Mouse (Mus musculus): Measurements from ENCODE around the gene Fam102b. TPM values are rescaled to one million over a fixed set of nuclear protein-coding genes. Genes with fewer than 3 reads are reported as not detected.

Gene Fam102b
- 10 to 100 TPM; 32.5 to 34.8 TPM for total RNA-seq (2021)
- long read RNA-seq, experiment 1, full-length matches to known transcripts, result 9 of 12 reads
- long read RNA-seq, experiment 1, partial matches to known transcripts, result 0 of 12 reads
- long read RNA-seq, experiment 1, other reads (novel, unspliced or antisense), result 3 of 12 reads
- long read RNA-seq, experiment 2, full-length matches to known transcripts, result 5 of 10 reads
- long read RNA-seq, experiment 2, partial matches to known transcripts, result 1 of 10 reads
- long read RNA-seq, experiment 2, other reads (novel, unspliced or antisense), result 4 of 10 reads

DNA sequence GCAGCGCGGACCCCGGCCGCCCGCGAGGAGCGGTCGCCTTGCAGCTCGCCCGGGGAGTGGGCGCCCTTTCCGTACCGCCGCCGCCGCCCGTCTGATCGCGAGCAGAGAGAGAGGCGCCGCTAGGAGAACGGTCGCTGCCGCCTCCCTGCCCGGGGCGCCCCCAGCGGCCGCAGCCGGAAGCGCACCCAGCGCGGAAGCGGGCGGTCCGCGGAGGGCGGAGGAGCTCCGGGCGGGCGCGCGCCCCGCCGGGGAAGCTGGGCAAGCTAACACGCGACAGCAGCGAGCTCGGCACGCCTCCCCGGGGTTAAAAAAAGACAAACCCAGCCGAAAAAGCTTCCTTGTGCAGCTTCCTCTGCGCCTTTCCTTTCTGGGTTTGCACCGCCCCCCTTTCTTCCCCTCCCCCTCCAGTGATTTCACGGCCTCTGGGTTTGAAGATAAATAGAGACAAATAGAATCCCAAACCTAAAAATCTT lies at the start of gene Fam102b:
Fam102b (minus strand) TSS at position 93 of the 473 bp plus-strand sequence.
- DNase-seq (ENCODE audit: low spot score in 2 of 2), result peak; percentile 80 to 88

DNA sequence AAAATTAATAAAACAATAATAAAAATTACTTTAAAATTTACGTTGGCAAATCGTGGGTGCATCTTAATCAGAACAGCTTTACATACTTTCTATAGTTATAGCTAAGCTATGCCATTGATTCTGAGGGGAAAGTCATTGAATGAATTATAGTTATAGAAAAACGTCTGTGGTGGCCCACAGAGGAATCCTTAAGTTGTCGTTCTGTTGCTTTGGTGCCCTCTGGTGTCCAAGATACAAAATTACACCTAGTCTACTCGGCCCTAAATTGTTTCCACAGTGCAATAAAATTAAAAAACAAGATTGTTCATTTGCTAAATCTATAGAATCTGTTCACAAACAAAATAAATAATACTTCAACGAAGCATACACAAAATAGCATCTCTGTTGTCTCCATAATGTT lies 35.6 kb upstream of the Fam102b start:
- peak; percentile 45 to 46 for DNase-seq (ENCODE audit: low spot score in 2 of 2)

DNA sequence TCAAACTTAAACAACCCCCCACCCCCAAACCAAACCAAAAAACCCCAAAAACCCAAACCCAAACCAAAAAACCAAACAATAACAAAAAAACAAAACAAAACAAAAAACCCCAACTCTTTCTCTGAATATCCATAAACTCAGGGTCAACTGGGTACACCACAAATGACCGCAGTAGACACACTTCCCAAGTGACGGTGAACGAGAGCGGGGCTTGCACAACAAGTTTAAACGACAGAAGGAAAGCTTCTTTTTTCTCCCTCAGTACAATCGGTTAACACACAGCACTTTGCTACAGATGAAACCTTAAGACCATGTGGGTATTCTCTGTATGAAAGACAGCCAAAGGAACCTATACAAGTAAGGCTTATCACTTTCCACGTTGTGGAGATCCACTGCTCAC lies 35.0 kb upstream of the Fam102b start:
- DNase-seq (ENCODE audit: low spot score in 2 of 2), result no peak

DNA sequence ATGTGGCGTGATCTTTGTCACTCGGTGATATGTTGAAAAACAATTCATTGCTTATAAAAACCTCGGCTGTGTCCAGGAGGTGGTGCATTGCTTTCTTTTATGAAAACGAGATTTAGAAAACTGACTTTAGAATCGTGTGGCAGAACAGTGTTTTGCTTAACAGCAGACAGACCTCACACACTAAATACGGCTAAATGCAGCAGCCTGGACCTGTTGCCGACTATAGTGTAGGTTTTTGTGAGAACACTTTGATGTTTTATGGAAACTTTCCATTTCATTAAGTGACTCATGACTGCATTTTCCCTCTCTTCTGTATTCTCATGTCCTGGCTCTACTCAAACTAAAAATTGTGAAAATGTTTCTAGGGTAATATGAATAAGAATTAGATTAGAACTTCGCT lies 32.5 kb upstream of the Fam102b start:
- DNase-seq (ENCODE audit: low spot score in 2 of 2), result peak in 1 of 2 experiments; percentile 6

DNA sequence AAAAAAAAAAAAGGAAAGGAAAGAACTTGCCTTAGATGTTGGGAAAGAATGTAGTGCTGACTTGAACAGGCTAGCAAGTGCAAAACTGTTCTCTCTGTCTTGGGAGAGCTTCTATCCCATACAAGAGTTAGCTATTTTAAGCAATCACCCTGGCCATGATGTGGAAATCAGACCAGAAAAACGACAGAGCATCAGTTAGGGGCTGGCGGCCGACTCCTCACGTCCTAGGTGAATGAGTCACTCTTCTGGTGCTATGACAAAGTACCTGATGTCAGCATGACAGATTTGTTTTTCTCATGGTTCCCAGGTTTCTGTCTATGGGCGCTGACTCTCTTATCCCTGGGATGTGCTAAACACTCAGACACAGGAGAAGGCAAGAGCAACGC lies 24.5 kb upstream of the Fam102b start:
- DNase-seq (ENCODE audit: low spot score in 2 of 2), result no peak

- DNase-seq (ENCODE audit: low spot score in 2 of 2), result no peak
These were observed 23.9 kb upstream of the Fam102b start for GRCm38 (mm10) chr3:109051056-109051945.

- no peak for DNase-seq (ENCODE audit: low spot score in 2 of 2)
These were observed 20.4 kb upstream of the Fam102b start for GRCm38 (mm10) chr3:109047707-109048283.

- no peak for DNase-seq (ENCODE audit: low spot score in 2 of 2)
These were observed 19.0 kb upstream of the Fam102b start for GRCm38 (mm10) chr3:109046428-109046827.

- no peak for DNase-seq (ENCODE audit: low spot score in 2 of 2)
These were observed 16.0 kb upstream of the Fam102b start for GRCm38 (mm10) chr3:109043395-109043794.

GRCm38 (mm10) chr3:109040908-109041307 lies 13.5 kb upstream of the Fam102b start:
- no peak for DNase-seq (ENCODE audit: low spot score in 2 of 2)

DNA sequence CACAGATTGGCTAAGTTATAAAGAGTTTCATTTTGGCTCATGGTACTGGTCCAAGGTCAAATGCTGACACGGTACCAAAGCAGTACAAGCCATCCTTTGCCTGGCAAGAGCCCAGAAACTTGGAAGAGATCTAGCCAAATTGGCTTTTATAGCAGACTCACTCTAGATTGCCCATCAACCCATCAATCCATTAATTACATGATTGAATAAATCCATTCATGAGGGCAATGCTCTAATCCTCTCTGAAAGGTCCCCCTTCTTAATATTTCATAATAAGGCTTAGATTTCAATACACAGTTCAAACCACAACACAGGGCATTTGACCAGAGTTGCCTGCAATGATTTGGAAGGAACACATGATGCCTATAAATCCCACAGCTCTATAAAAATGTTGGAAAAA lies 7.0 kb upstream of the Fam102b start:
- DNase-seq (ENCODE audit: low spot score in 2 of 2), result no peak

- DNase-seq (ENCODE audit: low spot score in 2 of 2), result no peak
These were observed 4.9 kb upstream of the Fam102b start for GRCm38 (mm10) chr3:109032306-109032705.

DNA sequence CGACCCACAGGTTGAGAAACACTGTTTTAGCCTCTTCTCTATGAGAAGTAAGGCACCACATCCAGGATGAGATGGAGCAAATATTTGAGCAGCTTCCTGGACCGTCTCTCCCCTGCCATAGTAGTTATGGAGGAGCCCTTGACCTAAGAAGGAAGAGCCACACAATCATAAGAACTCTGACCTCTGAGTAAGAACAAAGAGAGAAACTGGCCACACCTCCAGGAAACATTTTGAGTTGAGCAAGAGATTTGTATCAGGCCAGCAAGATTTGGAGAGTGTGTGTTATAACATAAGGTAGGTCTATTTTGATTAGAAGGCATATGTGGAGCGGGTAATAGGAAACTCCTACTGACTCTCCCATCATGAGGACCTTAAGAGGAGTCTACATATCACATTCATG lies 4.2 kb upstream of the Fam102b start:
- DNase-seq (ENCODE audit: low spot score in 2 of 2), result no peak

DNA sequence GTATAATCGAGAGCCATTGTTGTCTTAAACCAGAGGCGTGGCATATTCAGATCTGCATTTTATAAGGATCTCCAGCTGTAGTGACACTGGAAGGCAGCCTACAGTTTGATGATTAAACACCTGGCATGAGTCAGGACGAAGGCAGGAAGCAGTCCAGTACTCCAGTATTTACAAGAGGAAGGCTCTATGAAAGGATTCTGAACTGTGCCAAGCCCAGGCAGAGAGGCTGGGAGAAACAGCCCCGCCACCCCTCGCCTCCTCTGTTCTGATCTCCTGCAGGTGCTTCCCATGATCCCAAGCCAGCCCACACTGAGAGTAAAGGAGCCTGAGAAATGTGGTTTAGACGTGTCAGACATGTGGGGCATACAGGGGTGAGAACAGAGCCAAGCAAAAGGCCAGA lies 3.4 kb upstream of the Fam102b start:
- no peak for DNase-seq (ENCODE audit: low spot score in 2 of 2)

DNA sequence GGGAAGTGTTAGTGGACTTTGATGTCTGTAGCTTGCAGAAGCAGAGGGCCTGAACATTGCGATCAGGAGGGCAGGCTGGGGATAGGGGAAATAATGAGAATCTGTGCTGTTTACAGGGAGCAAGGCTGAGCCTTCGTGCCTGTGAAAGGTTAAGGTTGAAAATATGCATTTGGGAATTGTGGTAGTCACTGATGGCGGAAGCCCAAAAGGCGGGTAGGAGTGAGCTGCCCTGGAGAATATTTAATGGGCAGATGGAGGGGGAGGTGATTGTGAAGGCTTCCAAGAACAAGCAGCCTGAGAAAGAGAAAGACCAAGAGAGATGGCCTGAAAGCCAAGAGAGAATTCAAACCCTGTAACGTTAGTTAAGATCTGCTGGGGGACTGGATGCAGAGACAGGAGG lies 2.3 kb upstream of the Fam102b start:
- DNase-seq (ENCODE audit: low spot score in 2 of 2), result no peak

DNA sequence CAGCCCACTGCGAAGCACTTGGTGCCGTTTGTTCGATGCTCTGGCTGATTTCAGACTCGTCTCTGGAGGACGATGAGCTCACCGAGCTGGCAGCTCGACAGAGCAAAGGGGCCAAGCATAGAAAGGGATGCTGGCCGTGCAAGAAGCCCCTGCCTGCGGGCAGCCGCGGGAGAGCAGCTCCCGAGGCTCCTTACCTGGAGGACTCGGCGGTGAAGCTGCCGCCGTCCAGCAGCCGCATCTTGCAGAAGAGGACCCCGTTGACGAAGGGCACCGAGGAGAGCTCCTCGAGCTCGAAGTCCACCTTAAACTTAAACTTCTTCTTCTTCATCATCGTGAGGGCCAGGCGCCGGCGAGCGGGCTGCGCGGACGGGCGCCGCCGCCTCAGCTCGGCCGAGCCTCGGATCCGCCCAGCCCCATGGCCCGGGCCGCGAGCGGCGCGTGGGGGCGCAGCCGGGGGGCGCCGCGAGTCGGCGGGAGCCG lies 376 bp downstream of the Fam102b start:
- DNase-seq (ENCODE audit: low spot score in 2 of 2), result peak in 1 of 2 experiments; percentile 21

- no peak for DNase-seq (ENCODE audit: low spot score in 2 of 2)
These were observed 881 bp downstream of the Fam102b start for GRCm38 (mm10) chr3:109026462-109026990.

GRCm38 (mm10) chr3:109025579-109025978 lies 1.8 kb downstream of the Fam102b start:
- DNase-seq (ENCODE audit: low spot score in 2 of 2), result peak; percentile 64 to 80

DNA sequence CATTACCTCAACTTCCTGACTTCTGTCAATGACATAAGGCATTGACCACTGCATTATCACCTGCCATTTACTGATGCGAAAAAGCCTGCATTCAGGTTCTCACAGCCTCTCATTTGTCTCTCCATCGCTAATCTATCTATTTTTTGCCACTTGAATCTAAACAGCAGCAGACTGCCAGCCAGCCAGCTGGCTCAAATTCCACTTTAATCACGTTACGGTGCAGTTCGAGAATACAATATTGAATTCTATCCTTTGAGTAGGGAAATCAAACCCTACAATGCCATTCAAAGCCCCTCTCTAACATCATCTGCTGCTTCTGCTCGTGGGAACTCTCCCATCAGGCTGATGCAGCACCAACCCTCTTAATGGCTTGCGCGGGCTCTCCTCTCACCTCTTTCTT lies 4.3 kb downstream of the Fam102b start:
- DNase-seq (ENCODE audit: low spot score in 2 of 2), result no peak

DNA sequence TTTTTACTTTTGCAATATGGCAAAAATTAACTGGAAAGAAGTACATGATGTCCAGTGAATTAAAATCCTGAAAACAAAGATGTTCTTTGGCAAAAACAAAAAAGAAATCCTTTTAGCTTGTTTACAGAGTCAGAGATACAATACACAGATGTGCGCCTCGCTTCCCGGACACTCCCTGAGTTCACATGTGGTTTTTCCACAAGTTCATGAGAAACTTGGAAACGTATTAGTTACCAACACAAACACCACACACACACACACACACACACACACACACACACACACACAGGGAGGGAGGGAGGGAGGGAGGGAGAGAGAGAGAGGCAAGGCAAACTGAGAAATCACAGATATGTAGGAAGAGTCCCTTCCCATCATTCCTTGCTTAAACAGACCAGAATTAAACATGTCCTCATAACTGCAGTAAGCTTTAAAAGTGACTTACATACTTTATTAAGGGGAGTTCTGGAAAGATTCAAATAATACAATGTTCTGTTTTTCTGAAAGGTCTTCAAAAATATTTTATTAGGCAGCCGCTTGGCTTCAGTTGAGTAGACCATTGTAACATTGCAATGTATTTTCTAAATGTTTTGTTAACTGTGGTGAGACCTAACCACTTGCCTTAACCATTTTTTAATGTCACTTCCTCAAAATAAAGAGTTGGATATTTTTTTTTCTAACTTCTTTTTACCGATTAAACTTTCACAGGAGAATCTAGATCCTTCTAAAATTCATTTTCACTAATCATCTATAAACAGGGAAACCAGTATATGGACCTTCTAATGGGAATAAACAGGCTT lies 5.5 kb downstream of the Fam102b start:
- DNase-seq (ENCODE audit: low spot score in 2 of 2), result no peak

GRCm38 (mm10) chr3:109018336-109018735 lies 9.1 kb downstream of the Fam102b start:
- no peak for DNase-seq (ENCODE audit: low spot score in 2 of 2)
